Mouse (Mus musculus) CD4-positive, CD25-positive, alpha-beta regulatory T cell, adult 4 months (primary cell): Measurements from ENCODE around the gene Wsb2. TPM values are rescaled to one million over a fixed set of nuclear protein-coding genes. Genes with fewer than 3 reads are reported as not detected.
A peak's percentile ranks its signal among the peaks of the same experiment; 100 is the strongest.
"Not testable (repeated sequence)": the region's sequence is repeated elsewhere in the genome, so short reads cannot be mapped to it uniquely, and the experiment has no call there.

Source experiments
- ATAC-seq: one replicate; pipeline ENCODE4 v1.8.0; 2017
- polyA plus RNA-seq, 2 experiments: library from polyadenylated mRNA; unstranded; fragments of 100-300 nt; shearing (Covaris generic); gene quantifications; one replicate each; pipeline ENCODE4 v1.2.1; 2017

Wsb2 gene
- polyA plus RNA-seq, 2 experiments from 2014 or later = 8.2 to 16.3 TPM

- no peak for ATAC-seq
Measured at GRCm38 (mm10) chr5:117395834-117396233, 38.7 kb downstream of the Wsb2 start.

- ATAC-seq = no peak
Measured at GRCm38 (mm10) chr5:117396596-117397014, 39.5 kb downstream of the Wsb2 start.

DNA sequence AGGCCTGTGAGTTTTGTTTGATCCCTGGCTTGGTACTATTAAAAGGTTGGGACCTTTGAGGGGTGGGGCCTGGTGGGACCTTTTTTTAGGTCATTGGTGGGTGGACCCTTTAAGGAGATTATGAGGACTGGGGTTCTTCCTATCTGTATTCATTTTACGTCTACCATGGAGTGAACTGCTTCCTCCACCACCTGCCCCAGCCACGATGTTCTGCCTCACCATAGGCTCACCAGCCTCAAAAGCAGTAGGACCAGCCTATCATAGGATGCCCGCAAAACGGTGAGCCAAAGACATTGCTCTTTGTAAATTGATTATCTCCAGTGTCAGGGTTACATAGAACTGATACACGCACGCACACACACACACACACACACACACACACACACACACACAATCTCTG lies 40.3 kb downstream of the Wsb2 start:
- no peak for ATAC-seq

GRCm38 (mm10) chr5:117398007-117398550 lies 41.0 kb downstream of the Wsb2 start:
- no peak for ATAC-seq

DNA sequence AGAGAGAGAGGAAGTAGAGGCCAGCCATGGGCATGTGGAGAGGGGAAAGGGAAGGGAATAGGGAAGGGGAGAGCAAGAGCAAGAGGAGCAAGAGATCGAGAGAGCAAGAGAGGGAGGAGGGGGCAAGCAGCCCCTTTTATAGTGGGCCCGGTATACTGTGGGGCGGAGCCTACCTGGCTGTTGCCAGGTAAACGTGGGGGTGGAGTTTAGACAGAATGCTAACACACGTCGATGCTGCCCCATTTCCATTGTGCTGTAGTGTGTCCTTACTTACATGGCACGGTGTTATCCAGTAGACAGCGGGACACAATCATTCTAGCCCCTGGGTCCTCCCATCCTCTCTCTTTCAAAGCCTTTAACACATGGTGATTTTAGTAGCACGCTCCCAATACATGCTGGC lies 42.2 kb downstream of the Wsb2 start:
- ATAC-seq = no peak

GRCm38 (mm10) chr5:117403609-117404008 lies 46.5 kb downstream of the Wsb2 start:
- no peak for ATAC-seq

DNA sequence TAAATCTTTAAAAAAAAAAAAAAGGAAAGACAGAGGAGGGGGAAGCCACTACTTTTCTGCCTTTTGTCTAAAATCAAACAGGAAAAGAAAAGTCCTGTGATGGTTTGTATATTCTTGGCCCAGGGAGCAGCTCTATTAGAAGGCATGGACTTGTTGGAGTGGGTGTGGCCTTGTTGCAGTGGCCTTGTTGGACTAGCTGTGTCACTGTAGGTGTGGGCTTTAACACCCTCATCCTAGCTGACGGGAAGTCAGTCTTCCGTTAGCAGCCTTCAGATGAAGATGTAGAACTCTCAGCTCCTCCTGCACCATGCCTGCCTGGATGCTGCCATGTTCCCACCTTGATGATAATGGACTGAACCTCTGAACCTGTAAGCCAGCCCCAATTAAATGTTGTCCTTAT lies 47.6 kb downstream of the Wsb2 start:
- ATAC-seq = not testable (repeated sequence)

- no peak for ATAC-seq
Measured at GRCm38 (mm10) chr5:117408216-117408615, 51.1 kb downstream of the Wsb2 start.

DNA sequence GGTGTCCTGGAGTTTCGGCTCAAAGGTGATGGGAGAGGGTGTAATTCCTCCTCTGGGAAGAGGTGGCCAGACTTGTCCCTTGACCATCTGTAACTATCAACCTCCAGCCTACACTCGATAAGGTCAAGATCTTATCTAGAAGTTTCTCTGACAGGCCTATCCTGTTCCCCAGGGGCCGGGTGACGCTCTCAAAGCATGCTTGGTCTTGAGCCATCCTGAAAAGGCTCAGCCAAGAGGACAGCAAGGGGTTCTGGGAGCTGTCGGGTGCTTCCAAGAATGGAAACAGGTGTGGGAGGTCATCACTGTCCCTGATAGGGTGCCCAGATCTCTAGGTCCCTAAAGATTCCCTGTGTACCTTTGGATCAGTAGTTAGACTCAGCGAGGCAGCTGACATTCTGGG lies 52.3 kb downstream of the Wsb2 start:
- ATAC-seq = no peak

- ATAC-seq = peak; percentile 71
Measured at GRCm38 (mm10) chr5:117413507-117414501, 56.7 kb downstream of the Wsb2 start, which contains the start of gene Ksr2. TSS of gene Ksr2 (plus strand) at chr5:117414000.

DNA sequence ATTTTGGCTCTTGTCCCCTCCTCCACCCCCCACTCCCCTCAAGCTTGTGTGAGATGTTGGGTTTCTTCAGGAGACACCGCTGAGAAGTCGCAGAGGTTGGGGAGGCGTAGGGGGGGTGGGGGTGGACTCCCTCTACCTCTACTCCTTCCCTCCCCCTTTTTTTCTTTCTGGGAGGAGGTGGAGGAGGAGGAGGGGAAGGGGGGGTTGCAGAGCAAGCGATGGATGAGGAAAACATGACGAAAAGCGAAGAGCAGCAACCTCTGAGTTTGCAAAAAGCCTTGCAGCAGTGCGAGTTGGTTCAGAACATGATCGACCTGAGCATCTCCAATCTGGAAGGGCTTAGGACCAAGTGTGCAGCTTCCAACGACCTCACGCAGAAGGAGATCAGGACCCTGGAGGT lies 57.5 kb downstream of the Wsb2 start:
- ATAC-seq = no peak

- ATAC-seq = no peak
Measured at GRCm38 (mm10) chr5:117415011-117415912, 58.2 kb downstream of the Wsb2 start.

- no peak for ATAC-seq
Measured at GRCm38 (mm10) chr5:117417442-117417841, 60.3 kb downstream of the Wsb2 start.

Other genes with a start within 250 kb of the Wsb2 start
- gene Suds3, start 241.2 kb upstream of the Wsb2 start, polyA plus RNA-seq = 10 to 100 TPM; 10.7 to 13.2 TPM
- 100 to 1,000 TPM; 125 to 142 TPM for gene Taok3, start 237.2 kb upstream of the Wsb2 start, polyA plus RNA-seq
- gene Pebp1, start 69.7 kb upstream of the Wsb2 start, polyA plus RNA-seq = 100 to 1,000 TPM; 133 to 140 TPM
- 1 to 10 TPM; 5.5 to 8.3 TPM for gene Vsig10, start 38.2 kb upstream of the Wsb2 start, polyA plus RNA-seq
- gene Rfc5, start 31.7 kb downstream of the Wsb2 start, polyA plus RNA-seq = 10 to 100 TPM; 20.4 to 22.9 TPM
- gene Ksr2, start 56.7 kb downstream of the Wsb2 start, polyA plus RNA-seq = under 1 TPM; 0.79 to 0.99 TPM